Mouse (Mus musculus): Measurements from ENCODE around the gene Top2b. TPM values are rescaled to one million over a fixed set of nuclear protein-coding genes. Genes with fewer than 3 reads are reported as not detected.
A peak's percentile ranks its signal among the peaks of the same experiment; 100 is the strongest.

Gene Top2b
- total and polyA plus RNA-seq, 3 experiments = 29.5 to 190 (median 39.5) TPM

DNA sequence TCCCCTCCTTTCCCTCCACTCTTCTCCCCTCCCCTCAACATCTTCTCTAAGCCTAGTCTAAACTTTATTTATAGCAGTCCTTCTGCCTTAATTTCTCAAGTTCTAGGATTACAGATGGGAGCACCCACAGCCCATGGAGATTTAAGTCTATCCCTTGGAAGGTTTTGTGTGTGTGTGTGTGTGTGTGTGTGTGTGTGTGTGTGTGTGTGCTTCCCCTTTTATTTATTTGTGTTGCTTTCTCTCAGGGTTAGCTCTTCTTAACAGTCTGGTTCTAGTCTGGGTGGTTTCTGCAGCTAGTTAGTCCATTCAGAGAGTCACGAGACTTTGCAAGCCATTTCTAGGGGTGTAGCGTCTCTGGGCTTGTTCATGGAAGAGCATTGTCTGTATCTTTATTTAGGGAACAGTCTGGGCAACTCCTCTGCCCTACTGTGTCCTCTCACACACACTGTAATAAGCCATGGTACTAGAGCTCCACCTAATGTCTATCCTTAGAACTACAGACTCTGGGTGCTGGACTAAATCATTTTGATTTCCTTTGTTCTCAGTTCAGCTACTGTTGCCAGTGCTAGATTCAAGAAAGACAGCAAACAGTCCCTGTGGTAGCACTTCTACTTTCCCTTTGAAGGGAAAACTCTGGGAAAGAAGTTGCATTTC lies 15.1 kb downstream of the Top2b start:
- DNase-seq (ENCODE audit: low read depth, low spot score) = peak; percentile 81
- no peak overlapping the region for H3K9ac ChIP-seq (ENCODE audit: control insufficient read depth, low read depth, low read length, poor library complexity, severe bottlenecking)
- H3K79me2 ChIP-seq (ENCODE audit: control insufficient read depth, insufficient read depth, low read length, poor library complexity) = peaks cover 11% of the 10 kb centered on the region; the same call in 1 of the 2 replicates
- TF ChIP-seq ZKSCAN1 (IDR thresholded peaks at IDR 0.05; ENCODE audit: low read depth, low read length) (0 out of 2 replicates have a peak, but pooled peaks have one; percentile 59), MAZ (IDR thresholded peaks at IDR 0.05; ENCODE audit: low read depth, low read length) (no peak), KAT2A (conservative IDR thresholded peaks at IDR 0.05; ENCODE audit: low read depth, low read length) (no peak), TBP (IDR thresholded peaks at IDR 0.05; ENCODE audit: low read depth, low read length) (no peak), ZC3H11A (IDR thresholded peaks at IDR 0.05; ENCODE audit: low read depth, low read length) (peak; percentile 57), RAD21 (IDR thresholded peaks at IDR 0.05; ENCODE audit: low read depth, low read length) (peak; percentile 86), CTCF (IDR thresholded peaks at IDR 0.05 in 2 of 3, conservative IDR thresholded peaks at IDR 0.05 in 1 of 3; ENCODE audit: control insufficient read depth in 1 of 3, insufficient read depth in 1 of 3, low read depth in 2 of 3, low read length in 3 of 3, poor library complexity in 1 of 3, severe bottlenecking in 1 of 3) (peak; percentile 6 to 81 (median 80); a peak in 4 of 6 replicates), MAFK (IDR thresholded peaks at IDR 0.05; ENCODE audit: borderline replicate concordance, low read depth, low read length) (no peak), SMC3 (IDR thresholded peaks at IDR 0.05; ENCODE audit: low read depth, low read length) (peak; percentile 70), RCOR1 (IDR thresholded peaks at IDR 0.05; ENCODE audit: low read depth, low read length) (no peak), ELF1 (IDR thresholded peaks at IDR 0.05; ENCODE audit: low read depth, low read length) (no peak)
- no peaks in the 10 kb centered on the region for H3K27me3 ChIP-seq (ENCODE audit: control insufficient read depth in 1 of 2, insufficient read depth in 2 of 2, low read length in 2 of 2)
- H3K27ac ChIP-seq (ENCODE audit: control insufficient read depth, low read depth, low read length) = no peak overlapping the region
- no peak overlapping the region for H3K4me3 ChIP-seq (ENCODE audit: control insufficient read depth in 1 of 2, insufficient read depth in 1 of 2, low read depth in 2 of 2, low read length in 2 of 2)
- peaks cover 11 to 22% of the 10 kb centered on the region in 2 experiments for H3K36me3 ChIP-seq (ENCODE audit: control insufficient read depth in 1 of 2, insufficient read depth in 2 of 2, low read length in 2 of 2)
- no peaks in the 10 kb centered on the region for H3K9me3 ChIP-seq (replicated peaks; ENCODE audit: insufficient read depth, low read length)
- H3K4me1 ChIP-seq (ENCODE audit: control insufficient read depth in 1 of 2, insufficient read depth in 2 of 2, low read length in 2 of 2) = peaks cover 0 to 8% of the 10 kb centered on the region in 2 experiments; a peak in 3 of 4 replicates

DNA sequence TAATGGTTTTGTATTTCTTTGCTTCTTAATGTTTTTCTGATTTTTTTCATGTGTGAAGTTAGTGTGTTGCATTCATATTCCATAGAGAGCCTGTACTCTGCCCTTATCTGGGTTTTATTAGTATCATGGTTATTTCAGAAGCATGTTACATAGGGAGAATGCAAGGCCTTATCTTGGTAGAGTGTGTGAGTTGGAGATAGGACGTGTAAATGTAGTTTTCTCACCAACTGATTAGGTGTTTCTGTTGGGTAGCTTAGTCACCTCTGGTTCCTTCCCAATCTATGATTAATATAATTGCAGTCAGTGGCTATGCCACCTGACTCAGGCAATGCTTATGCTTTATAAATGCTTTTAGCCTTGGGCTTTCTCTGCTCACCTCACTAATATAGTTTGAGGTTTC lies 19.8 kb downstream of the Top2b start:
- Histone ChIP-seq H3K79me2 (ENCODE audit: control insufficient read depth, insufficient read depth, low read length, poor library complexity) (peaks cover 4% of the 10 kb centered on the region; the same call in 1 of the 2 replicates), H3K27ac (ENCODE audit: control insufficient read depth, low read depth, low read length) (no peak overlapping the region)
- peak; percentile 67 for DNase-seq (ENCODE audit: low read depth, low spot score)

More for the DNA sequence above, 19.8 kb downstream of the Top2b start:
- H3K9me3 ChIP-seq (replicated peaks; ENCODE audit: insufficient read depth, low read length) = no peaks in the 10 kb centered on the region
- no peak overlapping the region for H3K4me3 ChIP-seq (ENCODE audit: control insufficient read depth in 1 of 2, insufficient read depth in 1 of 2, low read depth in 2 of 2, low read length in 2 of 2)
- H3K4me1 ChIP-seq (ENCODE audit: control insufficient read depth in 1 of 2, insufficient read depth in 2 of 2, low read length in 2 of 2) = peaks cover 0 to 20% of the 10 kb centered on the region in 2 experiments; a peak in 3 of 4 replicates
- H3K27me3 ChIP-seq (ENCODE audit: control insufficient read depth in 1 of 2, insufficient read depth in 2 of 2, low read length in 2 of 2) = no peaks in the 10 kb centered on the region
- no peak overlapping the region for H3K9ac ChIP-seq (ENCODE audit: control insufficient read depth, low read depth, low read length, poor library complexity, severe bottlenecking)
- peak; percentile 94 for TF ChIP-seq TCF12 (IDR thresholded peaks at IDR 0.05; ENCODE audit: low read depth, low read length)
- no peak; the same call in 1 of the 2 replicates for TF ChIP-seq MXI1 (IDR thresholded peaks at IDR 0.05; ENCODE audit: low read depth, low read length)
- peak; percentile 64 for TF ChIP-seq SIN3A (IDR thresholded peaks at IDR 0.05; ENCODE audit: low read length)
- TF ChIP-seq ETS1 (IDR thresholded peaks at IDR 0.05; ENCODE audit: low read depth, low read length) = peak; percentile 83
- TF ChIP-seq EP300 (IDR thresholded peaks at IDR 0.05; ENCODE audit: low read depth in 1 of 2, low read length in 2 of 2) = peak; percentile 94 to 95
- no peak for TF ChIP-seq E2F4 (IDR thresholded peaks at IDR 0.05; ENCODE audit: borderline replicate concordance, low read depth, low read length)
- peak; percentile 76 for TF ChIP-seq RCOR1 (IDR thresholded peaks at IDR 0.05; ENCODE audit: low read depth, low read length)
- TF ChIP-seq ZNF384 (IDR thresholded peaks at IDR 0.05; ENCODE audit: low read depth, low read length) = peak; percentile 61
- TF ChIP-seq BHLHE40 (IDR thresholded peaks at IDR 0.05; ENCODE audit: borderline replicate concordance, low read depth, low read length) = peak; percentile 54; the same call in 1 of the 2 replicates
- no peak for TF ChIP-seq JUND (IDR thresholded peaks at IDR 0.05; ENCODE audit: low read depth, low read length)
- TF ChIP-seq TAL1 (IDR thresholded peaks at IDR 0.05; ENCODE audit: low read length) = peak; percentile 62
- peak; percentile 57; the same call in 1 of the 2 replicates for TF ChIP-seq USF1 (IDR thresholded peaks at IDR 0.05; ENCODE audit: low read depth, low read length)
- TF ChIP-seq POLR2A (IDR thresholded peaks at IDR 0.05; ENCODE audit: control insufficient read depth in 1 of 2, insufficient read depth in 1 of 2, low read depth in 1 of 2, low read length in 2 of 2, poor library complexity in 1 of 2) = no peak
- TF ChIP-seq SMC3 (IDR thresholded peaks at IDR 0.05; ENCODE audit: low read depth, low read length) = no peak
- TF ChIP-seq MYB (IDR thresholded peaks at IDR 0.05; ENCODE audit: low read depth, low read length) = peak; percentile 41; the same call in 1 of the 2 replicates
- TF ChIP-seq ZMIZ1 (IDR thresholded peaks at IDR 0.05; ENCODE audit: low read depth, low read length) = no peak
- no peak for TF ChIP-seq NELFE (IDR thresholded peaks at IDR 0.05; ENCODE audit: low read depth, low read length)
- no peak for TF ChIP-seq ZKSCAN1 (IDR thresholded peaks at IDR 0.05; ENCODE audit: low read depth, low read length)
- TF ChIP-seq MYC (IDR thresholded peaks at IDR 0.05; ENCODE audit: low read depth, low read length) = peak; percentile 71; the same call in 1 of the 2 replicates
- peak; percentile 96 for TF ChIP-seq GATA1 (IDR thresholded peaks at IDR 0.05; ENCODE audit: low read depth, low read length)
- no peak for TF ChIP-seq CHD2 (IDR thresholded peaks at IDR 0.05; ENCODE audit: low read length)
- TF ChIP-seq CHD1 (IDR thresholded peaks at IDR 0.05; ENCODE audit: low read depth, low read length) = no peak
- peaks cover 26 to 45% of the 10 kb centered on the region in 2 experiments for H3K36me3 ChIP-seq (ENCODE audit: control insufficient read depth in 1 of 2, insufficient read depth in 2 of 2, low read length in 2 of 2)
